Mouse (Mus musculus): ENCODE results near the gene Zfp984.
"Not testable (repeated sequence)": the region's sequence is repeated elsewhere in the genome, so short reads cannot be mapped to it uniquely, and the experiment has no call there.

DNA sequence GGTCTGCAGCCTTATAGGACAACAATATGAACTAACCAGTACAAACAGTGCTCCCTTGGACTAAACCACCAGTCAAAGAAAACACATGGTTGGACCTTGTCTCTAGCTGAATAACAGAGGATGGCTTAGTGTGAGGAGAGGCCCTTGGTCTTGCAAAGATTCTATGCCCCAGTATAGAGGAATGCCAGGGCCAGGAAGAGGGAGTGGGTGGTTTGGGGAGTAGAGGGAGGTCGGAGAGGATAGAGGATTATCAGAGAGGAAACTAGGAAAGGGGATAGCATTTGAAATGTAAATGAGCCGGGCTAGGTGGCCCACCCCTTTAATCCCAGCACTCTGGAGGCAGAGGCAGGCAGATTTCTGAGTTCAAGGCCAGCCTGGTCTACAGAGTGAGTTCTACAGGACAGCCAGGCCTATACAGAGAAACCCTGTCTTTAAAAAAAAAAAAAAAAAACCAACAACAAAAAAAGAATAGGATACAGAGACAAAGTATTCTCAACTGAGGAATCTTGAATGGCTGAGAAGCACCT, 16.1 kb downstream of the Zfp984 start:
- not testable (repeated sequence) for TF ChIP-seq CTCF (conservative IDR thresholded peaks at IDR 0.05; ENCODE audit: low read length); NANOG (IDR thresholded peaks at IDR 0.05; ENCODE audit: borderline replicate concordance, low read length)
